Mouse (Mus musculus): ENCODE results near the gene Ccdc158. TPM values are rescaled to one million over a fixed set of nuclear protein-coding genes. Genes with fewer than 3 reads are reported as not detected.

The Ccdc158 gene
- polyA plus RNA-seq, 1 experiment from 2014 or later: 0.72 TPM

DNA sequence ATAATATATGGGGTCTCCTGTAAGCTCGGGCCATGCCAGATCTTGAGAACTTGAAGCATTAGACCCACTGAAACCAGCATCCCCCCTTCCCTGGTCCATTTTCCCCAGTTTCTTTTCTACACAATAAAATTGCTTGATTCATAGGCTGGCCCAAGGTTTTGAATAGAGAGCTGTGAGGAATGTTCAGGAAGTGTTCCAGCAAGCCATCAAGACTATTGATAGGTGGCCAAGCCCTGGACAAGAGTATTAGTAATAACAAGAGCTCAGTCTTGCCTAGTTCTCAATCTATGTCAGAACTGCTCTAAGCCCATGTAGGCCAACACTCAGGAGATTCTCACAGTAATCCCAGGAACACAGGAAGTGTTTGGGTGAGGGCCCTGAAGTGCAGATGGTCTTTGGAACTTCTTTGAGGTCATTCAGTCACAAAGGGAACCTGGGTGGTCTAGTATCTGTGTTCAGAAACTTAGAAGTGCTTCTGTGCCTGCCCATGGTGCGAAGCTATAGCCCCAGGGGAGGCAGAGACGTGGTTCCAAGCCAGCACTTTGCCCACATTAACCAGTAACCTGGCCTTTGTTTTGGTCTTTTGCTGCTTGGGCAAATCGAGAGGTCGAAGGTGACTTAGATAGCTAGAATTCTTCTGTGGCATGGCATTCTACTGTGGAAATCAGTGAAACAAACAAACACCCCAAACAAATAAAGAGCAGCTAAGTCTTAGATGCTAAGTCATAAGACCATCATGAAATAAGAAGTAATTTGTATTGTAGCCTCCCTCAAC is 37.7 kb upstream of the Ccdc158 start:
- Histone ChIP-seq H3K4me3 (ENCODE audit: low read depth, low read length) (no peak overlapping the region), H3K4me2 (ENCODE audit: low read depth, low read length) (no peak overlapping the region), H3K36me3 (replicated peaks; ENCODE audit: control insufficient read depth, insufficient read depth, low read depth, low read length) (no peaks in the 10 kb centered on the region), H3K27me3 (ENCODE audit: control insufficient read depth, insufficient read depth, low read length) (no peaks in the 10 kb centered on the region), H3K4me1 (ENCODE audit: control insufficient read depth, insufficient read depth, low read length) (no peaks in the 10 kb centered on the region), H3K27ac (replicated peaks; ENCODE audit: low read depth, low read length) (no peak overlapping the region), H3K9me3 (replicated peaks; ENCODE audit: control insufficient read depth, low read length) (no peaks in the 10 kb centered on the region), H3K9ac (replicated peaks; ENCODE audit: low read length) (no peak overlapping the region)
- WGBS: 67% methylated on average over 5 of the region's 5 CpGs
- no peak for DNase-seq (ENCODE audit: low spot score)
- no peak for ATAC-seq (replicated peaks; ENCODE audit: insufficient number of reproducible peaks, low FRiP score, low TSS enrichment, low read depth)

DNA sequence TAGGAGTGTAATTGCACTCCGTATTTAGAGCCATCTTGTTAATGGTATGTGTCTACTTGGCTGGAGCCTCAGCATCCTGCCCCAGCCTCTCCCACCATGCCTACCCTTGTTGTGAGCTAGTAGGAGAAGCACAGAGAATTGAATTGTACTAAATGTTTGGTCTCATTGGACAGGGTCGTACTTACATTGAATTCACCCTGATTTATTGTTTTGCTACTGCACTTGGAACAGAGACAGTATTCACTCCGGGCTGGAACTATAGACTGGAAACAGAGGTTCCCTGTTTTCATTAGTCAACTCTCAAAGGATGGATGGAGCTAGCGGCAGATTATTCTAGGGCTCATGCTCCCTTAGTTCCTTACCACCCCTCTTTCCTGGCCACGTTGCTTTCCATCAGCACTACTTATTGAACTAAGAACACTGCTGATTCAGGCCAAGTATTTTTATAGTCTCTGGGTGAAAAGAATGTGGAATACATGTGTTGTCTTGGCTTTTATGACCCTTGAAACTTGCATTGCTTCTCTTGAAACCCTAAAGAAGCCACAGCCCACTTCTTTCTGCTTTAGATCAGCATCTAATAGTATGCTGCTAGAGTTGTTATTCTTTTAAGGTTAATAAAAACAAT is 36.7 kb upstream of the Ccdc158 start:
- H3K27ac ChIP-seq (replicated peaks; ENCODE audit: low read depth, low read length): no peak overlapping the region
- DNase-seq (ENCODE audit: low spot score) (no peak), ATAC-seq (replicated peaks; ENCODE audit: insufficient number of reproducible peaks, low FRiP score, low TSS enrichment, low read depth) (no peak)
- H3K9me3 ChIP-seq (replicated peaks; ENCODE audit: control insufficient read depth, low read length): no peaks in the 10 kb centered on the region
- 65% methylated on average over 5 of the region's 5 CpGs for WGBS
- no peaks in the 10 kb centered on the region for H3K4me1 ChIP-seq (ENCODE audit: control insufficient read depth, insufficient read depth, low read length)
- H3K9ac ChIP-seq (replicated peaks; ENCODE audit: low read length): no peak overlapping the region
- H3K36me3 ChIP-seq (replicated peaks; ENCODE audit: control insufficient read depth, insufficient read depth, low read depth, low read length): no peaks in the 10 kb centered on the region
- no peaks in the 10 kb centered on the region for H3K27me3 ChIP-seq (ENCODE audit: control insufficient read depth, insufficient read depth, low read length)
- no peak overlapping the region for H3K4me3 ChIP-seq (ENCODE audit: low read depth, low read length)
- no peak overlapping the region for H3K4me2 ChIP-seq (ENCODE audit: low read depth, low read length)

DNA sequence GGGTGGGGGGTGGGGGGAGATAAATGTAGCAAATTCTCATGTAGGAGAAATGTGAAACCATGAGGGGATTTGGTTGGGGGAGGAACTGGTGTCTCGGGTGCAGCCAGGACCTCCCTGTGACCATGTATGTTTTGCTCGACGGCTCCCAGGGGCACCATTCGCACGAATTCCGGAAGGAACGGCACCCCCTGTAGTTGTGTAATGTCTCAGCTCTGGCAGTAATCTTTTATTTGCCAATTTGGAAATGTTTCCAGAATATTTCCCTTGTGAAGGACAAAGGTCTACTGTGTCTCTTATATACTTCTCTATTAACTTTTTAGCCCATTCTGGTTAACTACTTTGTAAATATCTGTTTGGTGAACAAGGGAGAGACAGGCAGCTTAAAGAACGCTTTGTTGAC is 35.7 kb upstream of the Ccdc158 start:
- DNase-seq (ENCODE audit: low spot score) (no peak), ATAC-seq (replicated peaks; ENCODE audit: insufficient number of reproducible peaks, low FRiP score, low TSS enrichment, low read depth) (no peak)
- Histone ChIP-seq H3K4me1 (ENCODE audit: control insufficient read depth, insufficient read depth, low read length) (no peaks in the 10 kb centered on the region), H3K27me3 (ENCODE audit: control insufficient read depth, insufficient read depth, low read length) (no peaks in the 10 kb centered on the region), H3K4me2 (ENCODE audit: low read depth, low read length) (no peak overlapping the region), H3K9ac (replicated peaks; ENCODE audit: low read length) (no peak overlapping the region), H3K9me3 (replicated peaks; ENCODE audit: control insufficient read depth, low read length) (no peaks in the 10 kb centered on the region), H3K27ac (replicated peaks; ENCODE audit: low read depth, low read length) (no peak overlapping the region), H3K4me3 (ENCODE audit: low read depth, low read length) (no peak overlapping the region), H3K36me3 (replicated peaks; ENCODE audit: control insufficient read depth, insufficient read depth, low read depth, low read length) (no peaks in the 10 kb centered on the region)
- 69% methylated on average over 8 of the region's 8 CpGs for WGBS

DNA sequence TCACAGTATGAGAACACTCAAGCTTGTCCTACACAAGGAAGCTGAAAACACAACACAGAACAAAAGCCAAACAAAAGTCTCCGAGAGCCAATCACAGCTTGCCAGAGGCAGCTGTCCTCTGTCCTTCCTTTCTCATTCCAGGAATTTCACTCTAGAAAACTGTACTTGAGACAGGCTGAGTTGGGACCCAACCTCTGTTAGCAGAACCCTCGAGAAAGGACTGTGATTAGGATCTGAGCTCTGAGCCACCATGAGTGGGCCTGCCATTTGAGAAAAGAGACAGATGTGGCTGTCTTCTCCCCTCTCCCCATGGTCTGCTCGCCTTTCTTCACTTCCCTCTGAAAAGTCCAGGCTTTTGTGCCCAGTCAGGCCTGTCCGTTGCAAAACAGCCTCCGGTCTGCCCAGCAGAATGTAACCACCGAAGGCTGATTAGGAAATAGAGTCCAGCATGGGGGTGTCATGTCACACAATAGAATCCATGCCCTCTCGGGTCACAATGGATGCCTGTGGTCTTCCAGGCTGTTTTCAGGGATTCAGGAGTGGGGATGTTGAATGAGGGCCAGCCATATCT is 32.9 kb upstream of the Ccdc158 start:
- no peak for DNase-seq (ENCODE audit: low spot score)
- no peaks in the 10 kb centered on the region for H3K4me1 ChIP-seq (ENCODE audit: control insufficient read depth, insufficient read depth, low read length)
- WGBS: 49% methylated on average over 7 of the region's 7 CpGs
- no peaks in the 10 kb centered on the region for H3K36me3 ChIP-seq (replicated peaks; ENCODE audit: control insufficient read depth, insufficient read depth, low read depth, low read length)
- no peak overlapping the region for H3K27ac ChIP-seq (replicated peaks; ENCODE audit: low read depth, low read length)
- no peak for ATAC-seq (replicated peaks; ENCODE audit: insufficient number of reproducible peaks, low FRiP score, low TSS enrichment, low read depth)
- no peaks in the 10 kb centered on the region for H3K9me3 ChIP-seq (replicated peaks; ENCODE audit: control insufficient read depth, low read length)
- H3K4me2 ChIP-seq (ENCODE audit: low read depth, low read length): no peak overlapping the region
- H3K27me3 ChIP-seq (ENCODE audit: control insufficient read depth, insufficient read depth, low read length): no peaks in the 10 kb centered on the region
- no peak overlapping the region for H3K4me3 ChIP-seq (ENCODE audit: low read depth, low read length)
- peak overlapping the region; percentile 22; the same call in 1 of the 2 replicates for H3K9ac ChIP-seq (replicated peaks; ENCODE audit: low read length)

DNA sequence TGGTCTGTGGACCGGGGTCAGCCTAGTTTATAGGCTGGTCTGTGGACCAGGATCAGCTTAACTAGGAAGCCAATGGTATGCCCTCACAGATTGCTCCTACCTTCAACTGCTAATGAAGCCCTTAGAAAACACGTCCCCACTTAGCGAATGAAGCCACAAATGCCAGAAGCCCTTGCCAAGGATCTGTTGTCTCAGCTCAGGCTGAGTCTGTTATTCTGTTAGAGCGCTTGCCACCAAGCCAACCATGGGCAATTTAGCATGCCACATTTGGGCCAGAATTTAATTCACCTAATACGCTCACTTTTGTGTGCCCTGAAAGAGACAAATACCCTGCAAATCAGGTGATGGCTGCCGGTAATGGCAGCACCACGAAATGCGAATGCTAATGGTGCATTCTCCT is 28.6 kb upstream of the Ccdc158 start:
- Histone ChIP-seq H3K9ac (replicated peaks; ENCODE audit: low read length) (no peak overlapping the region), H3K4me3 (ENCODE audit: low read depth, low read length) (no peak overlapping the region), H3K4me1 (ENCODE audit: control insufficient read depth, insufficient read depth, low read length) (no peaks in the 10 kb centered on the region), H3K36me3 (replicated peaks; ENCODE audit: control insufficient read depth, insufficient read depth, low read depth, low read length) (no peaks in the 10 kb centered on the region), H3K4me2 (ENCODE audit: low read depth, low read length) (no peak overlapping the region), H3K9me3 (replicated peaks; ENCODE audit: control insufficient read depth, low read length) (no peaks in the 10 kb centered on the region), H3K27ac (replicated peaks; ENCODE audit: low read depth, low read length) (no peak overlapping the region), H3K27me3 (ENCODE audit: control insufficient read depth, insufficient read depth, low read length) (no peaks in the 10 kb centered on the region)
- DNase-seq (ENCODE audit: low spot score): no peak
- 86% methylated on average over 8 of the region's 8 CpGs for WGBS
- no peak for ATAC-seq (replicated peaks; ENCODE audit: insufficient number of reproducible peaks, low FRiP score, low TSS enrichment, low read depth)

DNA sequence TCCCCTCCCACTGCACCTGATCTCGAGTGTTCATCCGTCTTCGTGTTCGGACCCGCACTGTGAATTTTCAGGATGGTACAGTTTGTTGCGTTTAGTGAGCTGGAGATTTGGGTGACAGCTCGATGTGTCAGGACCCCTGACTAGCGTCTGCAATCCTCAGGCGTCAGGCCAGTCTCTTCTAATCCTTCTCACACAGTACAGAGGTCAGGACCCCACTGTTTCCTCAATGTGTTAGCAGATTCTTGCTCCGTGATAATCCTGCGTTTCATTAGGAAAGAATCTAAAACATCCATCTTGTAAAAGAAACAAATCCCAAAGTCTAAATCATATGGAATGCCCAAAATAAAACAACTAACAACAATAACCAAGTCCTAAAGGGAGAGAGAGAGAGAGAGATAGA is 26.7 kb upstream of the Ccdc158 start:
- no peak overlapping the region for H3K4me3 ChIP-seq (ENCODE audit: low read depth, low read length)
- no peak for DNase-seq (ENCODE audit: low spot score)
- H3K27me3 ChIP-seq (ENCODE audit: control insufficient read depth, insufficient read depth, low read length): no peaks in the 10 kb centered on the region
- no peak overlapping the region for H3K27ac ChIP-seq (replicated peaks; ENCODE audit: low read depth, low read length)
- no peaks in the 10 kb centered on the region for H3K4me1 ChIP-seq (ENCODE audit: control insufficient read depth, insufficient read depth, low read length)
- ATAC-seq (replicated peaks; ENCODE audit: insufficient number of reproducible peaks, low FRiP score, low TSS enrichment, low read depth): no peak
- 40% methylated on average over 11 of the region's 11 CpGs for WGBS
- no peaks in the 10 kb centered on the region for H3K9me3 ChIP-seq (replicated peaks; ENCODE audit: control insufficient read depth, low read length)
- no peak overlapping the region for H3K4me2 ChIP-seq (ENCODE audit: low read depth, low read length)
- no peak overlapping the region for H3K9ac ChIP-seq (replicated peaks; ENCODE audit: low read length)
- H3K36me3 ChIP-seq (replicated peaks; ENCODE audit: control insufficient read depth, insufficient read depth, low read depth, low read length): no peaks in the 10 kb centered on the region

DNA sequence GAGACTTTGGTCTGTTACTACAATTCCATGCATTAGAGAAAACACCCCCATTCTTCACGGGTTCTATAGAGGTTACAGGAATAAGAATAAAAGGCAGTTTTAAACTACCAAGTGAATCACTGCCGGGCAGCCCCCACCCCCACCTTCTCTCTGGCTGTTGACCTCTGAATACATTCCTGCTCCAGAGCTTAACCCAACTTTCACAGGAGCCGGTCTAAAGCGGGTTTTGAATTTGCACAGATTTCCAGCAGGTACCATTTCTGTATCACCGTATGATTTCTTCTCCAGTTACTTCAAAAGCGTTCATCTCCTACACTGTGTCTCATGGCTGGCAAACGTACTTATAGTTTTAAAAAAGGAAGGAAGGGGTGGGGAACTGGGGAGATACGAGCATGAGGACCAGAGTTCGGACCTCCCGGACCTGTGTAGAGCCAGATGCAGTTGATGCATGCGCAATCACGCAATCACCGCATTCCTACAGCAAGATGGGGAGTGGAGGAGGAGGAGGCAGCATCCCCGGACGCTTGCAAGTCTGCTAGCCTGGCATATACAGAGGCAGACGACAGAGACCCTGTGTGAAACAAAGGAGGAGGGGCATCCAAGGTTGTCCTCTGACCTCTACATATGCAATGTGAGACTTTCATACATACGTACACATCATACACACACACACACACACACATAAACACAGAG is 23.9 kb upstream of the Ccdc158 start:
- WGBS: 13% methylated on average over 17 of the region's 17 CpGs
- no peaks in the 10 kb centered on the region for H3K9me3 ChIP-seq (replicated peaks; ENCODE audit: control insufficient read depth, low read length)
- H3K4me2 ChIP-seq (ENCODE audit: low read depth, low read length): peak overlapping the region; percentile 46
- no peaks in the 10 kb centered on the region for H3K36me3 ChIP-seq (replicated peaks; ENCODE audit: control insufficient read depth, insufficient read depth, low read depth, low read length)
- peak overlapping the region; percentile 39 for H3K9ac ChIP-seq (replicated peaks; ENCODE audit: low read length)
- no peaks in the 10 kb centered on the region for H3K27me3 ChIP-seq (ENCODE audit: control insufficient read depth, insufficient read depth, low read length)
- ATAC-seq (replicated peaks; ENCODE audit: insufficient number of reproducible peaks, low FRiP score, low TSS enrichment, low read depth) (peak; percentile 48), DNase-seq (ENCODE audit: low spot score) (peak; percentile 24)
- H3K27ac ChIP-seq (replicated peaks; ENCODE audit: low read depth, low read length): peak overlapping the region; percentile 30; the same call in 1 of the 2 replicates
- 0 out of 2 replicates have a peak overlapping the region, but pooled peaks have one; percentile 17 for H3K4me3 ChIP-seq (ENCODE audit: low read depth, low read length)
- no peaks in the 10 kb centered on the region for H3K4me1 ChIP-seq (ENCODE audit: control insufficient read depth, insufficient read depth, low read length)

All from embryonic facial prominence, embryonic 11.5 days (tissue).